Comparison of ENCODE assay signal across 7 mouse cellular contexts in genomic region chr11:101627857-101628559, GRCm38 (mm10). TPM values are rescaled to one million over a fixed set of nuclear protein-coding genes. Genes with fewer than 3 reads are reported as not detected.
DNase-seq lines count a peak whose midpoint lies in the region; ATAC-seq and TF ChIP-seq lines count a peak whose summit lies in the region.

No protein-coding gene starts in this region.

- H3K27me3 ChIP-seq in small intestine, adult 2 months (ENCODE audit: control insufficient read depth, insufficient read depth, low read length): no peaks in the 10 kb centered on the region

- no peak for TF ChIP-seq POLR2A in cortical plate, adult 2 months (IDR thresholded peaks at IDR 0.05; ENCODE audit: extremely low read depth, insufficient read depth, low read length)
- TF ChIP-seq POLR2A in small intestine, adult 2 months (IDR thresholded peaks at IDR 0.05; ENCODE audit: low read depth, low read length): peak; percentile 58; the same call in 1 of the 2 replicates

- WGBS in small intestine, adult 2 months: under 1% methylated on average over 33 of the region's 33 CpGs

- ATAC-seq in inflammation-experienced regulatory T-cells, adult 6 months: peak; percentile 39

- H3K4me1 ChIP-seq in cortical plate, adult 2 months (ENCODE audit: control insufficient read depth, insufficient read depth, low read length): no peaks in the 10 kb centered on the region
- no peaks in the 10 kb centered on the region for H3K4me1 ChIP-seq in small intestine, adult 2 months (ENCODE audit: control insufficient read depth, insufficient read depth, insufficient read length, low read length)

- peak; percentile 90 to 92 for DNase-seq in adrenal gland, adult 18-20 months (ENCODE audit: low spot score in 2 of 2)
- DNase-seq in gastrocnemius, postnatal 10 days: peak; percentile 93
- DNase-seq in left cerebral cortex, postnatal 25 days (ENCODE audit: low spot score in 2 of 2): peak; percentile 68 to 72
- peak; percentile 94 for DNase-seq in mesoderm, embryonic 11.5 days (ENCODE audit: low read depth, low spot score)

- no peak for TF ChIP-seq CTCF in cortical plate, adult 2 months (IDR thresholded peaks at IDR 0.05; ENCODE audit: extremely low read depth, insufficient read depth, low read length)
- TF ChIP-seq CTCF in small intestine, adult 2 months (IDR thresholded peaks at IDR 0.05; ENCODE audit: extremely low read depth, insufficient read length, insufficient replicate concordance, low read depth, low read length): no peak

- H3K27ac ChIP-seq in cortical plate, adult 2 months (ENCODE audit: insufficient read depth, low read length): no peak overlapping the region
- peak overlapping the region; percentile 76 for H3K27ac ChIP-seq in small intestine, adult 2 months (ENCODE audit: insufficient read depth, low read depth, low read length)

- H3K36me3 ChIP-seq in small intestine, adult 2 months (ENCODE audit: control insufficient read depth, insufficient read depth, low read length): no peaks in the 10 kb centered on the region

- intact Hi-C loops in left cerebral cortex, postnatal 25 days (cut with DNase I): no loop called here

- H3K4me3 ChIP-seq in cortical plate, adult 2 months (ENCODE audit: insufficient read depth, low read length): peak overlapping the region; percentile 49
- H3K4me3 ChIP-seq in small intestine, adult 2 months (ENCODE audit: low read depth, low read length): peak overlapping the region; percentile 74

RNA-seq across cellular contexts. Expression of gene Rdm1, which starts 1.0 kb away (rescaled TPM):
- total RNA-seq in adrenal gland, adult 18-20 months (2021): 10 to 100 TPM; 29.3 to 31.3 TPM
- 13.0 and 14.2 TPM in 2 replicates for polyA plus RNA-seq in cortical plate, adult 2 months (2012; rRNA removed)
- total RNA-seq in gastrocnemius, postnatal 10 days (2021): 10 to 100 TPM; 18.0 to 20.9 TPM
- polyA plus RNA-seq in inflammation-experienced regulatory T-cells, adult 6 months (2017; shearing (Covaris generic)): 10 to 100 TPM; 74.3 to 80.3 (median 78.1) TPM
- 1 to 10 TPM; 6.0 to 7.2 TPM for total RNA-seq in left cerebral cortex, postnatal 25 days (2021)
- 6.3 and 12.4 TPM in 2 replicates for polyA plus RNA-seq in small intestine, adult 2 months (2012; rRNA removed)

RNA-seq across cellular contexts. Expression of gene Gm11634, which starts 29.0 kb away (rescaled TPM):
- not detected for total RNA-seq in adrenal gland, adult 18-20 months (2021)
- polyA plus RNA-seq in cortical plate, adult 2 months (2012; rRNA removed): not detected in 2 replicates
- total RNA-seq in gastrocnemius, postnatal 10 days (2021): not detected
- under 1 TPM in 2 of 3 experiments, not detected in 1; 0.49 to 0.62 TPM for polyA plus RNA-seq in inflammation-experienced regulatory T-cells, adult 6 months (2017; shearing (Covaris generic))
- not detected for total RNA-seq in left cerebral cortex, postnatal 25 days (2021)
- polyA plus RNA-seq in small intestine, adult 2 months (2012; rRNA removed): not detected in 2 replicates

RNA-seq across cellular contexts. Expression of gene Arl4d, which starts 37.3 kb away (rescaled TPM):
- 10 to 100 TPM; 11.6 to 14.3 TPM for total RNA-seq in adrenal gland, adult 18-20 months (2021)
- polyA plus RNA-seq in cortical plate, adult 2 months (2012; rRNA removed): 28.9 and 41.9 TPM in 2 replicates
- total RNA-seq in gastrocnemius, postnatal 10 days (2021): 10 to 100 TPM in 1 of 2 experiments, 1 to 10 TPM in 1; 7.1 to 10.7 TPM
- 1 to 10 TPM in 1 of 3 experiments, under 1 TPM in 1, not detected in 1; 0.40 to 1.6 TPM for polyA plus RNA-seq in inflammation-experienced regulatory T-cells, adult 6 months (2017; shearing (Covaris generic))
- total RNA-seq in left cerebral cortex, postnatal 25 days (2021): 10 to 100 TPM; 23.9 to 32.1 TPM
- 7.6 and 27.9 TPM in 2 replicates for polyA plus RNA-seq in small intestine, adult 2 months (2012; rRNA removed)

RNA-seq across cellular contexts. Expression of gene Tmem106a, which starts 46.0 kb away (rescaled TPM):
- 10 to 100 TPM; 13.9 to 26.8 TPM for total RNA-seq in adrenal gland, adult 18-20 months (2021)
- 1.7 and 2.2 TPM in 2 replicates for polyA plus RNA-seq in cortical plate, adult 2 months (2012; rRNA removed)
- total RNA-seq in gastrocnemius, postnatal 10 days (2021): 1 to 10 TPM; 2.4 to 2.9 TPM
- polyA plus RNA-seq in inflammation-experienced regulatory T-cells, adult 6 months (2017; shearing (Covaris generic)): 10 to 100 TPM; 15.6 to 19.0 (median 16.8) TPM
- total RNA-seq in left cerebral cortex, postnatal 25 days (2021): 1 to 10 TPM; 1.1 to 1.6 TPM
- polyA plus RNA-seq in small intestine, adult 2 months (2012; rRNA removed): 57.2 and 171 TPM in 2 replicates
